Mouse (Mus musculus) CH12.LX (cell line): Measurements from ENCODE around the gene Armh1.
A peak's percentile ranks its signal among the peaks of the same experiment; 100 is the strongest.
"Not testable (repeated sequence)": the region's sequence is repeated elsewhere in the genome, so short reads cannot be mapped to it uniquely, and the experiment has no call there.

Experiments
- CTCF ChIP-seq, 2 experiments: IDR thresholded peaks in 1 of 2; conservative IDR thresholded peaks in 1 of 2; 2 replicates each; pipeline ENCODE4 v1.5.1; 2011 to 2012; ENCODE audit warnings: low read depth in 2 of 2, low read length in 2 of 2, improper control_type of control experiment in 1 of 2, inconsistent platforms in 1 of 2, mild to moderate bottlenecking in 1 of 2, moderate library complexity in 1 of 2
- EP300 ChIP-seq: IDR thresholded peaks from 2 replicates; pipeline ENCODE4 v1.6.1; 2011; ENCODE audit warnings: low read length, improper control_type of control experiment
- ETS1 ChIP-seq: conservative IDR thresholded peaks from 2 replicates; pipeline ENCODE4 v1.6.1; 2012; ENCODE audit warnings: low read depth, mild to moderate bottlenecking, inconsistent platforms, low read length, improper control_type of control experiment, moderate library complexity
- MAFK ChIP-seq: IDR thresholded peaks from 2 replicates; pipeline ENCODE4 v1.6.1; 2011; ENCODE audit warnings: low read length, improper control_type of control experiment; ENCODE audit not compliant: insufficient replicate concordance
- MYC ChIP-seq: IDR thresholded peaks from 2 replicates; pipeline ENCODE4 v1.6.1; 2011; ENCODE audit warnings: low read depth, mild to moderate bottlenecking, improper control_type of control experiment, low read length
- NELFE ChIP-seq: IDR thresholded peaks from 2 replicates; pipeline ENCODE4 v1.6.1; 2011; ENCODE audit warnings: low read depth, low read length, improper control_type of control experiment
- POLR2A ChIP-seq: IDR thresholded peaks from 2 replicates; pipeline ENCODE4 v1.6.1; 2011; ENCODE audit warnings: low read depth, mild to moderate bottlenecking, improper control_type of control experiment, low read length
- SMC3 ChIP-seq: IDR thresholded peaks from 2 replicates; pipeline ENCODE4 v1.6.1; 2011; ENCODE audit warnings: low read depth, low read length, improper control_type of control experiment
- TCF12 ChIP-seq: IDR thresholded peaks from 2 replicates; pipeline ENCODE4 v1.6.1; 2014; ENCODE audit warnings: low read depth, mild to moderate bottlenecking, inconsistent platforms, low read length, improper control_type of control experiment
- ZKSCAN1 ChIP-seq: IDR thresholded peaks from 2 replicates; pipeline ENCODE4 v1.6.1; 2012; ENCODE audit warnings: low read depth, inconsistent platforms, low read length, improper control_type of control experiment, borderline replicate concordance
- ZNF384 ChIP-seq: IDR thresholded peaks from 2 replicates; pipeline ENCODE4 v1.6.1; 2012; ENCODE audit warnings: low read depth, low read length, improper control_type of control experiment, inconsistent platforms

DNA sequence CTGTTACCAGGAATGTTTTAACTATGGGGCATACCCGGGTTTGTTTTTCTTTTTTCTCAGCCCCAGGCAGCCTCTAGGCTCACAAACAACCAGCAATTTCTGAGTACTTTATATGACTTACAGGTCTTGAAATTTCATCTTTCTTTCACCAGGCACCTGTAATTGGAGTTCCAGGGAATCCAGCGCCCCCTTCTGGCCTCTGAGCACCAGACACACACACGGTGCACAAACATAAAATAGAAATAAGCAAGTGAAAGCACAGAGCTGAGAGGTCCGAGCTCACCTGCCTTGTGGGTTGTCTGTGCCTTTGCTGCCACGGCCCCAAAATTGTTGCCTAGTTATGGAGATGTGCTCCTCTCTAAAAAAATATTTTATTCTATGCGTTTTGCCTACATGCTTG is 8.0 kb upstream of the Armh1 start:
- not testable (repeated sequence) for TF ChIP-seq POLR2A, EP300, ZNF384, MYC, NELFE, SMC3, MAFK, TCF12, ZKSCAN1, ETS1
- peak in 1 of 2 experiments; percentile 38; a peak in 2 of 4 replicates for TF ChIP-seq CTCF (conservative IDR thresholded peaks at IDR 0.05 in 1 of 2, IDR thresholded peaks at IDR 0.05 in 1 of 2; ENCODE audit: low read depth in 2 of 2, low read length in 2 of 2)
